Mouse (Mus musculus) lung, adult 2 months (tissue): ENCODE data around the gene Aff4.

ENCODE experiments used
- CTCF ChIP-seq: fragments of 200-500 bp; IDR thresholded peaks from 2 replicates; pipeline ENCODE4 v1.5.1; 2011; ENCODE audit warnings: mild to moderate bottlenecking, low read length, control low read depth; ENCODE audit not compliant: insufficient read depth
- POLR2A ChIP-seq: fragments of 200-500 bp; IDR thresholded peaks from 2 replicates; pipeline ENCODE4 v1.6.1; 2011; ENCODE audit warnings: low read depth, mild to moderate bottlenecking, control low read depth, low read length, borderline replicate concordance; ENCODE audit errors: extremely low read depth

DNA sequence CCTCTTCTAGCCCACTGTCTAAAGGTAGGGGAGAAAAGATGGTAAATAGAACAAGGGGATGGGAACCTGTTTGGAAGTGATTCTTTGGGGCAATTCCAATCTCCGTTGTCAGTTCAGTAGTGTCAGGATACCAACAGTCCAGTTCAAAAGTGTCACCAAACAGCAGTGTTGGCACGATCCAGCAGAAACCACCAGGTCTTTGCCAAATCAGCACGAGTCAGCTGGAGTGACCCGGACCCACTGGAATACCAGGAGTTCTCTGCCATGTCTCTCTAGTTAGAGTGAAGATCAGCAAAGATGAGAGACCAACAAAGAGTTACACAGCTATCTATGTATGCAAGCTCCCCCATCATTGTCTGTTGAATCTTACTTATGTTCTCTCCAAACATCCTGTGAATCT lies 63.2 kb downstream of the Aff4 start:
- TF ChIP-seq POLR2A, result no peak
- TF ChIP-seq CTCF, result no peak
